Mouse (Mus musculus) embryonic fibroblast, embryonic 13.5 days (primary cell): ENCODE data around the gene Rdh5. TPM values are rescaled to one million over a fixed set of nuclear protein-coding genes. Genes with fewer than 3 reads are reported as not detected.

Experiments used
- H3K27ac ChIP-seq: 2 replicates; pipeline ENCODE4 v1.5.1; 2012; ENCODE audit warnings: low read length, control low read depth, inconsistent platforms; ENCODE audit not compliant: insufficient read depth
- H3K4me1 ChIP-seq: 2 replicates; pipeline ENCODE4 v1.6.1; 2011; ENCODE audit warnings: low read length; ENCODE audit not compliant: control insufficient read depth, insufficient read depth
- H3K4me3 ChIP-seq: 2 replicates; pipeline ENCODE4 v1.5.1; 2011; ENCODE audit warnings: mild to moderate bottlenecking, control low read depth, low read length; ENCODE audit not compliant: insufficient read depth
- CTCF ChIP-seq: IDR thresholded peaks from 2 replicates; pipeline ENCODE4 v1.5.1; 2011; ENCODE audit warnings: mild to moderate bottlenecking, control low read depth, low read length, moderate library complexity, borderline replicate concordance; ENCODE audit not compliant: insufficient read depth
- POLR2A ChIP-seq: IDR thresholded peaks from 2 replicates; pipeline ENCODE4 v1.6.1; 2011; ENCODE audit warnings: low read depth, mild to moderate bottlenecking, control low read depth, low read length, moderate library complexity
- polyA plus RNA-seq: library from polyadenylated mRNA; stranded (reverse); fragments of >200 nt; gene quantifications from 2 replicates; pipeline ENCODE4 v1.2.4, GENCODE M21; 2011; ENCODE audit warnings: low read depth; ENCODE audit not compliant: missing spikeins, insufficient read length

Gene Rdh5
- polyA plus RNA-seq, 1 experiment, result 7.7 TPM

DNA sequence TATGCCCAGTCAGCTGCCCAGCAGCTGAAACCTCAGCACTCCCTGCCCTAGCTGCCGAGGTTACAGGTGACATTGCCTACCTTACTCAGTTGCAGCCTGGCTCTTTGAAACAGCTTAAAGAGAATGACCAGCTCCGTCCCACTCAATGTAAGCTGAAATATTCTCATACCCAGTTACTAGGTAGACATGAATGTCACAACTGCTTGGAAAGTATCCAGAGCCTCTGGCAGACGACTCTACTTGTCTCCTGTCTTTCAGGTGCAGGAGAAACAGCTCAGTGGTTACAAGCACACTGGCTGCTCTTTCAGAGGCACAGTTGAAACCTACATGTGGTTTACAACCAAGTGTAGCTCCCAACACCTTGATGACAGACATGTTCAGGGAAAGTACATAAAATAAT is 52.3 kb downstream of the Rdh5 start:
- TF ChIP-seq CTCF (no peak), POLR2A (no peak)
- no peak overlapping the region for H3K27ac ChIP-seq
- no peak overlapping the region for H3K4me3 ChIP-seq
- no peaks in the 10 kb centered on the region for H3K4me1 ChIP-seq

DNA sequence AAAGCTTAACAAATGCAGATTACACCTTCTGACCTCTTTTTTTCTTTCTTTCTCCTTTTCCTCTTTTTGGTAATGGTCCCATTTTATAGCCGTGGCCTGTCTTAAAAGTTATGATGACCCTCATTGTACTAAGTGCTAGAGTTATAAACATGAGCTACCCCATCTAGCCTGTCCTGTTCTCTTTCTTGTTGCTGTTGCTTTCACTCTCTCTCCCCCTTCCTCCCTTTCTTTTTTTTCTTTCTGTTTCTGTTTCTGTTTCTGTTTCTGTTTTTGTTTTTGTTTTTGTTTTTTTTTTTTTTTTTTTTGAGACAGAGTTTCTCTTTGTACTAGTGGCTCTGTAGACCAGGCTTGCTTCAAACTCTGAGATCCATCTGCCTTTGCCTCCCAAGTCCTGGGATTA is 56.2 kb downstream of the Rdh5 start:
- H3K27ac ChIP-seq, result no peak overlapping the region
- no peaks in the 10 kb centered on the region for H3K4me1 ChIP-seq
- H3K4me3 ChIP-seq, result no peak overlapping the region
- TF ChIP-seq CTCF, result no peak
- TF ChIP-seq POLR2A, result no peak

GRCm38 (mm10) chr10:128866042-128866441 is 56.6 kb downstream of the Rdh5 start:
- H3K4me3 ChIP-seq, result no peak overlapping the region
- TF ChIP-seq POLR2A (no peak), CTCF (no peak)
- no peak overlapping the region for H3K27ac ChIP-seq

More at GRCm38 (mm10) chr10:128866042-128866441, 56.6 kb downstream of the Rdh5 start:
- no peaks in the 10 kb centered on the region for H3K4me1 ChIP-seq

Other genes with a start within 250 kb of the Rdh5 start
- 14.3 and 15.7 TPM in 2 replicates for gene Suox, start 248.8 kb downstream of the Rdh5 start, polyA plus RNA-seq
- 88.8 and 96.7 TPM in 2 replicates for gene Rab5b, start 226.6 kb downstream of the Rdh5 start, polyA plus RNA-seq
- 0.68 and 0.87 TPM in 2 replicates for gene Pmel, start 218.7 kb downstream of the Rdh5 start, polyA plus RNA-seq
- gene Cdk2, start 217.9 kb downstream of the Rdh5 start, polyA plus RNA-seq, result 49.3 and 66.6 TPM in 2 replicates
- gene Dgka, start 178.0 kb downstream of the Rdh5 start, polyA plus RNA-seq, result 14.6 and 19.0 TPM in 2 replicates
- gene Pym1, start 175.0 kb downstream of the Rdh5 start, polyA plus RNA-seq, result 29.5 and 38.2 TPM in 2 replicates
- 43.6 and 54.0 TPM in 2 replicates for gene Mmp19, start 132.0 kb downstream of the Rdh5 start, polyA plus RNA-seq
- 55.5 and 59.0 TPM in 2 replicates for gene Dnajc14, start 118.8 kb downstream of the Rdh5 start, polyA plus RNA-seq
- 34.4 and 44.8 TPM in 2 replicates for gene Tmem198b, start 118.5 kb downstream of the Rdh5 start, polyA plus RNA-seq
- gene Sarnp, start 105.6 kb downstream of the Rdh5 start, polyA plus RNA-seq, result 106 and 112 TPM in 2 replicates
- 30.4 and 31.2 TPM in 2 replicates for gene Ormdl2, start 101.2 kb downstream of the Rdh5 start, polyA plus RNA-seq
- 16.3 and 19.4 TPM in 2 replicates for gene Gdf11, start 31.2 kb downstream of the Rdh5 start, polyA plus RNA-seq
- gene Cd63, start 21.9 kb downstream of the Rdh5 start, polyA plus RNA-seq, result 686 and 779 TPM in 2 replicates
- 80.5 and 91.4 TPM in 2 replicates for gene Bloc1s1, start 1.1 kb upstream of the Rdh5 start, polyA plus RNA-seq
- 16.9 and 22.1 TPM in 2 replicates for gene Itga7, start 10.9 kb upstream of the Rdh5 start, polyA plus RNA-seq
- gene Mettl7b, start 38.1 kb upstream of the Rdh5 start, polyA plus RNA-seq, result not detected in 2 replicates
- not detected in 2 replicates for gene Olfr9, start 66.5 kb upstream of the Rdh5 start, polyA plus RNA-seq
- gene Olfr763, start 87.9 kb upstream of the Rdh5 start, polyA plus RNA-seq, result not detected in 2 replicates
- gene Olfr764-ps1, start 117.0 kb upstream of the Rdh5 start, polyA plus RNA-seq, result not detected in 2 replicates
- gene Olfr765, start 127.1 kb upstream of the Rdh5 start, polyA plus RNA-seq, result not detected in 2 replicates
- gene Olfr766-ps1, start 146.1 kb upstream of the Rdh5 start, polyA plus RNA-seq, result not detected in 2 replicates
- gene Olfr767, start 160.0 kb upstream of the Rdh5 start, polyA plus RNA-seq, result not detected in 2 replicates
- gene Olfr768, start 176.5 kb upstream of the Rdh5 start, polyA plus RNA-seq, result not detected in 2 replicates
- not detected in 2 replicates for gene Olfr769, start 195.0 kb upstream of the Rdh5 start, polyA plus RNA-seq
- not detected in 2 replicates for gene Olfr770, start 216.1 kb upstream of the Rdh5 start, polyA plus RNA-seq
- not detected in 2 replicates for gene Olfr771, start 241.9 kb upstream of the Rdh5 start, polyA plus RNA-seq